Mouse (Mus musculus) lung, embryonic 14.5 days (tissue): ENCODE results near the gene Rnf149. TPM values are rescaled to one million over a fixed set of nuclear protein-coding genes. Genes with fewer than 3 reads are reported as not detected.
"Not testable (repeated sequence)": the region's sequence is repeated elsewhere in the genome, so short reads cannot be mapped to it uniquely, and the experiment has no call there.

Experiments used
- ATAC-seq: fragments of 200-750 bp; cut with Nextera tagmentation; 2 replicates; pipeline ENCODE4 v1.8.0; 2017; ENCODE audit warnings: mild to moderate bottlenecking, moderate TSS enrichment, moderate library complexity; ENCODE audit not compliant: insufficient read depth
- DNase-seq: peaks from one replicate; pipeline ENCODE4 v3.0.0-alpha.2; 2015
- H3K27ac ChIP-seq: fragments of 300-500 bp; sonication (generic); 2 replicates; pipeline ENCODE4 v1.5.1; 2014; ENCODE audit warnings: low read depth, mild to moderate bottlenecking, moderate library complexity
- H3K27me3 ChIP-seq: fragments of 300-500 bp; sonication (generic); 2 replicates; pipeline ENCODE4 v1.6.1; 2014; ENCODE audit warnings: low read length, control low read depth; ENCODE audit not compliant: insufficient read depth
- H3K36me3 ChIP-seq: fragments of 300-500 bp; sonication (generic); 2 replicates; pipeline ENCODE4 v1.6.1; 2014; ENCODE audit warnings: control low read depth; ENCODE audit not compliant: insufficient read depth
- H3K4me1 ChIP-seq: fragments of 300-500 bp; sonication (generic); 2 replicates; pipeline ENCODE4 v1.6.1; 2014; ENCODE audit warnings: antibody characterized with exemption, control low read depth; ENCODE audit not compliant: insufficient read depth
- H3K4me2 ChIP-seq: fragments of 300-500 bp; sonication (generic); 2 replicates; pipeline ENCODE4 v1.6.1; 2014; ENCODE audit warnings: mild to moderate bottlenecking
- H3K4me3 ChIP-seq: fragments of 300-500 bp; sonication (generic); 2 replicates; pipeline ENCODE4 v1.5.1; 2014; ENCODE audit warnings: low read depth, low read length
- H3K9ac ChIP-seq: fragments of 300-500 bp; sonication (generic); 2 replicates; pipeline ENCODE4 v1.6.1; 2014
- H3K9me3 ChIP-seq: fragments of 300-500 bp; sonication (generic); 2 replicates; pipeline ENCODE4 v1.6.1; 2016; ENCODE audit warnings: low read depth, low read length, control low read depth
- CTCF ChIP-seq: IDR thresholded peaks from 2 replicates; pipeline ENCODE4 v1.5.1; 2016; ENCODE audit warnings: antibody characterized with exemption, low read depth
- WGBS: fragments of 180-500 bp; shearing (Covaris S2); extraction: QIAGEN DNeasy Blood & Tissue Kit; methylation state at CpG from one replicate; pipeline ENCODE4 v1.1.7; 2014; 5-methylcytosine and 5-hydroxymethylcytosine counted together
- polyA plus RNA-seq: library from polyadenylated mRNA; unstranded; fragments of >200 nt; fragmentation: Nextera tagmentation; extraction: Ambion mirVana; gene quantifications from 2 replicates; pipeline ENCODE4 v1.2.1, GENCODE M21; 2014

Rnf149 gene
- polyA plus RNA-seq, 1 experiment from 2014 or later = 32.8 TPM

DNA sequence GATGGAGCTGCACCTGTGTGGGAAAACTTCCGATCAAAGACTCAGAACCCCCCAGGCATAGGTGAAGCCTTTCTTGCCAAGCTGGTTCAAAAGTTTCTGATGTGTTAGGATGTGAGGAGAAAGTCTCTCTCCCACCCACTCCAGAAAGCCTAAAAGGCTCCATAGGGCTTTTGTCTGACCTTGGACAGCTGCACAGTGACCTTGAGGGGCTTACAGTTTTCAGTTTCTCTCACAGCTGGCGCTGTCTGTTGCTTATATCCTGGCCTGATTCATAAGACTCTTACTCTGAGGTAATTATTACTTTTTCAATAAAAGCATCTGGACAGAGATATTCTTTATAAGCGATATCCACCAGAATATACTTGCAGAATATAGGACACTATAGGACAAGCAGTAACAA lies 35.9 kb upstream of the Rnf149 start:
- Histone ChIP-seq H3K4me1 (no peaks in the 10 kb centered on the region), H3K27ac (no peak overlapping the region), H3K9me3 (no peaks in the 10 kb centered on the region), H3K9ac (no peak overlapping the region), H3K4me2 (no peak overlapping the region), H3K27me3 (no peaks in the 10 kb centered on the region), H3K4me3 (no peak overlapping the region), H3K36me3 (no peaks in the 10 kb centered on the region)
- no peak for ATAC-seq
- DNase-seq = no peak
- no peak for TF ChIP-seq CTCF
- 75% methylated on average over 3 of the region's 3 CpGs for WGBS

GRCm38 (mm10) chr1:39612491-39612890 lies 35.3 kb upstream of the Rnf149 start:
- Histone ChIP-seq H3K4me2 (no peak overlapping the region), H3K4me1 (no peaks in the 10 kb centered on the region), H3K27me3 (no peaks in the 10 kb centered on the region), H3K4me3 (no peak overlapping the region), H3K9ac (no peak overlapping the region), H3K9me3 (no peaks in the 10 kb centered on the region), H3K27ac (no peak overlapping the region), H3K36me3 (no peaks in the 10 kb centered on the region)
- DNase-seq = no peak
- no peak for ATAC-seq
- 81% methylated on average over 5 of the region's 5 CpGs for WGBS
- TF ChIP-seq CTCF = no peak

DNA sequence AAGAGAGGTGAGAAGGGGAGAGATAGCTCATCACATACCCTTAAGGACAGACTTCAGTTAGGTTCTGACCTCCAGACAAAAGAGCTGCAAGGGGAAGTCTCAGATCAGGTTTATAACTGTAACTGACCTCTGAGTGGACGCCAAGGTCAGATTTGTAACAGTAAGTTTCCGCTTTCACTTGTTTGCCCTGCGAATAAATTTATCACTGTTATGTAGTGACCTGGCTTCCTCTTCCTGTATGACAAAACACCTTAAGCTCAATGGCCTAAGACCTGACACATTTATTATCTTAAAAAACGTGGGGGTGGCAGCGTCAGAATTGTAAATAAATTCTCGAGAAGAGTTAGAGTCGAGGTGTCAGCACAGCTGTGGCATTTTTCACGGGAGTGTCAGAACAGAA lies 31.3 kb upstream of the Rnf149 start:
- H3K9me3 ChIP-seq = no peaks in the 10 kb centered on the region
- DNase-seq (no peak), ATAC-seq (no peak)
- no peak for TF ChIP-seq CTCF
- no peaks in the 10 kb centered on the region for H3K4me1 ChIP-seq
- H3K4me3 ChIP-seq = no peak overlapping the region
- no peak overlapping the region for H3K4me2 ChIP-seq
- no peaks in the 10 kb centered on the region for H3K27me3 ChIP-seq
- no peaks in the 10 kb centered on the region for H3K36me3 ChIP-seq
- 26% methylated on average over 8 of the region's 8 CpGs for WGBS
- H3K9ac ChIP-seq = no peak overlapping the region
- H3K27ac ChIP-seq = no peak overlapping the region

- ATAC-seq (no peak), DNase-seq (no peak)
- WGBS = 91% methylated on average over 3 of the region's 3 CpGs
- Histone ChIP-seq H3K36me3 (no peaks in the 10 kb centered on the region), H3K9ac (no peak overlapping the region), H3K27ac (no peak overlapping the region), H3K9me3 (no peaks in the 10 kb centered on the region), H3K4me2 (no peak overlapping the region), H3K4me3 (no peak overlapping the region), H3K27me3 (no peaks in the 10 kb centered on the region), H3K4me1 (no peaks in the 10 kb centered on the region)
- no peak for TF ChIP-seq CTCF
These were observed 25.3 kb upstream of the Rnf149 start for GRCm38 (mm10) chr1:39602477-39602876.

GRCm38 (mm10) chr1:39598726-39599125 lies 21.5 kb upstream of the Rnf149 start:
- 68% methylated on average over 11 of the region's 11 CpGs for WGBS
- ATAC-seq = no peak
- DNase-seq = peak; percentile 18

GRCm38 (mm10) chr1:39597135-39597534 lies 19.9 kb upstream of the Rnf149 start:
- H3K27me3 ChIP-seq, H3K36me3 ChIP-seq, ATAC-seq, H3K9ac ChIP-seq, H3K4me1 ChIP-seq, H3K4me3 ChIP-seq, H3K4me2 ChIP-seq, H3K27ac ChIP-seq, H3K9me3 ChIP-seq, DNase-seq: not testable (repeated sequence)
- 92% methylated on average over 9 of the region's 9 CpGs for WGBS

More at GRCm38 (mm10) chr1:39598726-39599125, 21.5 kb upstream of the Rnf149 start:
- Histone ChIP-seq H3K36me3 (no peaks in the 10 kb centered on the region), H3K9ac (no peak overlapping the region), H3K27me3 (no peaks in the 10 kb centered on the region), H3K4me2 (no peak overlapping the region), H3K9me3 (no peaks in the 10 kb centered on the region), H3K4me1 (no peaks in the 10 kb centered on the region), H3K27ac (no peak overlapping the region), H3K4me3 (no peak overlapping the region)
- TF ChIP-seq CTCF = no peak

DNA sequence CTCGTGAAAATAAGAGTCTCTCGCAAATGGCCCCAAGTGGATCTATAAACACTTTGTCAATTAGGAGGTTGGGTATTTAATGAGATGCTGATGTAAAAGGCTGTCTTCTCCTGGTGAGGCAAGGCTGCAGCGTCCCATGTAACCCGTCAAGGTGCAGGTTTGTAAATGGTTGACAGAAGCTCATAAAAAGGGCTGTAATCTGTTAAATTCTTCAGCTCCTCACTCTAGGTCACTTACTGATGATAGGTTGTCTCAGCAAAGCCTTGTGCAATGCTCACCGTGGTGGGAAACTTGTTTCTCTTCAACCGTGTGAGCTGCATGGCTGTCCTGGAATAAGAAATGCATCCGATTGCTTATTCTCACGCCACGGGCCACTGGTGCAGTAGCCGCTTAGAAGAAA lies 16.6 kb upstream of the Rnf149 start:
- Histone ChIP-seq H3K9me3 (no peaks in the 10 kb centered on the region), H3K36me3 (no peaks in the 10 kb centered on the region), H3K4me3 (no peak overlapping the region), H3K4me2 (no peak overlapping the region), H3K9ac (no peak overlapping the region), H3K27ac (no peak overlapping the region), H3K27me3 (no peaks in the 10 kb centered on the region), H3K4me1 (no peaks in the 10 kb centered on the region)
- no peak for TF ChIP-seq CTCF
- ATAC-seq = no peak
- DNase-seq = no peak
- 75% methylated on average over 10 of the region's 10 CpGs for whole genome bisulfite sequencing

GRCm38 (mm10) chr1:39592090-39592489 lies 14.9 kb upstream of the Rnf149 start:
- Histone ChIP-seq H3K9me3 (no peaks in the 10 kb centered on the region), H3K36me3 (no peaks in the 10 kb centered on the region), H3K4me1 (no peaks in the 10 kb centered on the region), H3K27me3 (no peaks in the 10 kb centered on the region), H3K4me2 (no peak overlapping the region), H3K4me3 (no peak overlapping the region), H3K27ac (no peak overlapping the region), H3K9ac (no peak overlapping the region)
- WGBS = 49% methylated on average over 4 of the region's 4 CpGs
- no peak for TF ChIP-seq CTCF
- DNase-seq = no peak
- ATAC-seq = no peak

- H3K9me3 ChIP-seq, H3K4me1 ChIP-seq, H3K27me3 ChIP-seq, DNase-seq, H3K27ac ChIP-seq, H3K36me3 ChIP-seq, H3K4me2 ChIP-seq, H3K4me3 ChIP-seq, ATAC-seq, H3K9ac ChIP-seq: not testable (repeated sequence)
- 68% methylated on average over 1 of the region's 1 CpGs for WGBS
These were observed 14.4 kb upstream of the Rnf149 start for GRCm38 (mm10) chr1:39591557-39591956.
